Mouse (Mus musculus) G1E (cell line): Measurements from ENCODE around the gene Cdk12. TPM values are rescaled to one million over a fixed set of nuclear protein-coding genes. Genes with fewer than 3 reads are reported as not detected.
"Not testable (repeated sequence)": the region's sequence is repeated elsewhere in the genome, so short reads cannot be mapped to it uniquely, and the experiment has no call there.

Experiments used
- ATAC-seq: 2 replicates; pipeline ENCODE4 v1.8.0; 2016; ENCODE audit warnings: mild to moderate bottlenecking; ENCODE audit not compliant: insufficient number of reproducible peaks, poor library complexity, low FRiP score, severe bottlenecking; ENCODE audit errors: extremely low read depth
- DNase-seq: peaks from one replicate; pipeline ENCODE4 v3.0.0; 2012; ENCODE audit warnings: low spot score
- H3K27me3 ChIP-seq: 2 replicates; pipeline ENCODE4 v1.6.1; 2012; ENCODE audit warnings: mild to moderate bottlenecking, low read length, inconsistent platforms; ENCODE audit not compliant: insufficient read depth
- H3K36me3 ChIP-seq: replicated peaks from 2 replicates; pipeline ENCODE3; 2012; ENCODE audit warnings: mild to moderate bottlenecking, inconsistent platforms
- H3K4me1 ChIP-seq: 2 replicates; pipeline ENCODE4 v1.6.1; 2012; ENCODE audit warnings: low read depth, low read length, inconsistent platforms, mixed read lengths; ENCODE audit not compliant: insufficient read depth
- H3K4me3 ChIP-seq: 2 replicates; pipeline ENCODE4 v1.5.1; 2012; ENCODE audit warnings: low read depth, mild to moderate bottlenecking, inconsistent platforms, low read length, moderate library complexity, mixed read lengths
- H3K9me3 ChIP-seq: replicated peaks from 2 replicates; pipeline ENCODE4 v1.6.1; 2012; ENCODE audit warnings: inconsistent platforms
- CTCF ChIP-seq: IDR thresholded peaks from 2 replicates; pipeline ENCODE4 v1.5.1; 2012; ENCODE audit warnings: low read depth, low read length, inconsistent platforms, mixed read lengths
- GATA1 ChIP-seq: IDR thresholded peaks from 2 replicates; pipeline ENCODE4 v1.6.1; 2012; ENCODE audit warnings: borderline replicate concordance, low read length, inconsistent platforms, mixed read lengths
- GATA2 ChIP-seq: IDR thresholded peaks from 2 replicates; pipeline ENCODE4 v1.6.1; 2012; ENCODE audit warnings: low read depth, low read length, inconsistent platforms, borderline replicate concordance
- POLR2AphosphoS5 ChIP-seq: IDR thresholded peaks from 2 replicates; pipeline ENCODE4 v1.6.1; 2012; ENCODE audit warnings: low read depth, low read length, inconsistent platforms; ENCODE audit not compliant: insufficient replicate concordance
- TAL1 ChIP-seq: conservative IDR thresholded peaks from 2 replicates; pipeline ENCODE4 v1.6.1; 2012; ENCODE audit warnings: low read depth, low read length, inconsistent platforms, mixed read lengths
- polyA plus RNA-seq: library from polyadenylated mRNA; stranded (reverse); fragments of >175 nt; gene quantifications from 2 replicates; pipeline ENCODE4 v1.2.3, GENCODE M21; 2012
- total RNA-seq, 2 experiments: library from RNA; stranded (forward) in 1 of 2; stranded (reverse) in 1 of 2; fragments of 200-1000 nt in 1 of 2; fragments of >200 nt in 1 of 2; fragmentation: Nextera tagmentation in 1 of 2; gene quantifications; 2 replicates each; pipeline ENCODE4 v1.2.3; 2014 to 2017

Gene Cdk12
- total RNA-seq (2014; fragmentation: Nextera tagmentation) (84.8 and 93.7 TPM in 2 replicates), total RNA-seq (2017) (45.5 and 54.0 TPM in 2 replicates), polyA plus RNA-seq (17.4 and 20.4 TPM in 2 replicates)

DNA sequence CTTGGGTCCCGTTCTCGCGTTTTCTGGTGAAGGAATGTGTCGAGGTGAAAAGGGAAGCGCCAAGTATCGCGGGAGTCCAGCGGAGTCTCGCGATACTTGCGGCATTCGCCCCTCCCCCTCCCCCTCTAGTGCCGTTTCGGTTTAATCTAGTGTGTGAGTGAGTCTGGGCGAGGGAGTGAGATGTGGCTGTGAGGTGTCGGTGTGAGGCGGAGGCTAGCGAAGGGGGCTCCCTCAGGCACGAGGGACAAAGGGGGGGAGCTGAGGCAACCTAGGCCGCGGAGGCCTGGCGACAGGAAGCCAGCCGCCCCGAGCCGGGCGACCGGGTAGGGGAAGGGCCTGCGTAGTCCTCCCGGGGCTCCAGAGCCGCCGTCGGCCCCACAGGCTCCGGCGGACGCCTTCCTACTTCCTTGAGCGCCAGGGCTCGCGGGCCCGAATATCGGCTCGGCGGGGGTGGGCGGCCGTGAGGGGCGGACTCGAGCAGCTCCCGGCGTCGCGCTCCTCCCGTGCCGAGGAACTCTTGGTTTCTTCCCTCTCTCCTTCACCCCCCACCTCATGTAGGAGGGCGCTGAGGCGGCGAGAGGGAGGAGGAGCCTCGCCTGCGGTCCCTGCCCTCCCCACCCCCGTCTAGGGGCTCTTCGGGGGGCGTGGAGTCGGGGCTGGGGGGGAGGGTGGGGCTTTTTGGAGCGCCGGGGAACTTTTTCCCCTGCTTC is at the start of gene Cdk12:
TSS of gene Cdk12 (plus strand) at position 419 of the 710 bp plus-strand sequence.
- DNase-seq: peak; percentile 94

DNA sequence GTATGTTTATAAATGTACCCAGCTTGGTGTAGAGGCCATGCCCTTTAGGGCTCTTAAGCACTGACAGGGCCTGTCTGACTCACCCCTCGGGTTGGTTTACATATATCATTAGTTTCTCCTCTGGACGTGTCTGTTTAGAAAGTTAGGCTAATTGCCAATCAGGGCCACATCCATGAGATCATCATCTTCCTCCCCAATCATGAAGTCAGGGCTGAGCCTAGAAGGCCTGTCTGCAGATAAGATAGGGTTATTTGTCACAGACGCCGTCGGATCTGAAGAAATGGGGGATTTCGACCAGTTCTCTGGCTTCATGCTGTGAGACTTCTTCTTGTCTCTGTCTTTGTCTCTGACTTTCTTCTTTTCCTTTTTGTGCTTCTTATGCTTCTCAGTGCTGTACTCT is 47.8 kb upstream of the Cdk12 start:
- Histone ChIP-seq H3K4me3 (no peak overlapping the region), H3K27me3 (no peaks in the 10 kb centered on the region), H3K4me1 (peaks cover 4% of the 10 kb centered on the region; the same call in 1 of the 2 replicates), H3K36me3 (peaks cover 67% of the 10 kb centered on the region), H3K9me3 (no peaks in the 10 kb centered on the region)
- ATAC-seq (no peak), DNase-seq (no peak)
- no peak for TF ChIP-seq POLR2AphosphoS5
- no peak for TF ChIP-seq GATA2
- no peak for TF ChIP-seq CTCF
- TF ChIP-seq GATA1: no peak
- TF ChIP-seq TAL1: no peak

More for the DNA sequence above, at the start of gene Cdk12:
- no peaks in the 10 kb centered on the region for H3K9me3 ChIP-seq
- peak within 1 kb of the TSS; percentile 89 for H3K4me3 ChIP-seq
- TF ChIP-seq CTCF: no peak
- TF ChIP-seq GATA2: no peak
- TF ChIP-seq POLR2AphosphoS5: no peak
- no peak for TF ChIP-seq TAL1
- no peak for TF ChIP-seq GATA1
- H3K4me1 ChIP-seq: peaks cover 22% of the 10 kb centered on the region
- H3K36me3 ChIP-seq: peaks cover 14% of the 10 kb centered on the region
- H3K27me3 ChIP-seq: no peaks in the 10 kb centered on the region
- ATAC-seq: peak; percentile 82; the same call in 1 of the 2 replicates

DNA sequence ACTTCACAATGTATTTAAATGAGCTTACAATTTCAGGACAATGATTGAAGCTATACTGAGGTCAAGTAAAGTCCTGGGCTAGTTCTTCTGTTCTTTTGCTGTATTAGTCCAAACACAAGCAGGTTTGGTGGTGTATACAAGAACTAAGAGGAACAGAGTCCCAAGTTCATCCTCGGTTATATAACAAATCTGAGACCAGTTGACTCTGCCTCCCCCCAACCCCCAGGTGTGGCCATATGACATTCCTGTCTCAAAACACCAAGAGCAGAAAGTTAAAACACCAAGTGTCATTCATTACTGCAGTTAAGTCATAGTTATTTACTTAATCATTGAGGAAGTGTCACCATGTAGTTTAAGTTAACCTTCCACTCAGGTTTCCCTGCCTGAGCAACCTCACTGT is 34.5 kb upstream of the Cdk12 start:
- Histone ChIP-seq H3K4me1 (no peaks in the 10 kb centered on the region), H3K36me3 (peaks cover 89% of the 10 kb centered on the region), H3K27me3 (no peaks in the 10 kb centered on the region), H3K9me3 (no peaks in the 10 kb centered on the region), H3K4me3 (no peak overlapping the region)
- DNase-seq (no peak), ATAC-seq (no peak)
- no peak for TF ChIP-seq GATA1
- TF ChIP-seq GATA2: no peak
- TF ChIP-seq CTCF: no peak
- TF ChIP-seq POLR2AphosphoS5: no peak
- TF ChIP-seq TAL1: no peak

DNA sequence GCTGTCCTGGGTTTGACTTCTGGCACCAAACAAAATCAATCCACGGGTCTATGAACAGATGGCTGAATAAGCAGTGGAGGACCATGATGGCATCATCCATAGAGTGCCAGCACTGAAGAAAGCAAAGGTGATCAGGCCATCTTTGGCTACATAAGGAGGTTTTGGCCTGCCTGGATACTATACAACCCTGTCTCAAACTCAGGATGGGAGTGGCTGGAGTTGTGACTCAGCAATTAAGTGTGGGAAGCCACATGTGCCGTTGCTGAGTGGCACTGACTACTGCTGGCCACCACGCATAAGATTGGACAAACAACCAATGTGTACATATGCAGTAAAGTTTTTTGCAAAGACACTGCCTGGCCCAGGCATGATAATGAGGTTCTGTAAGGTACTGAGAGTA is 20.7 kb upstream of the Cdk12 start:
- H3K9me3 ChIP-seq, H3K4me1 ChIP-seq, ATAC-seq, H3K4me3 ChIP-seq, DNase-seq, H3K27me3 ChIP-seq: not testable (repeated sequence)
- H3K36me3 ChIP-seq: peaks cover 91% of the 10 kb centered on the region

DNA sequence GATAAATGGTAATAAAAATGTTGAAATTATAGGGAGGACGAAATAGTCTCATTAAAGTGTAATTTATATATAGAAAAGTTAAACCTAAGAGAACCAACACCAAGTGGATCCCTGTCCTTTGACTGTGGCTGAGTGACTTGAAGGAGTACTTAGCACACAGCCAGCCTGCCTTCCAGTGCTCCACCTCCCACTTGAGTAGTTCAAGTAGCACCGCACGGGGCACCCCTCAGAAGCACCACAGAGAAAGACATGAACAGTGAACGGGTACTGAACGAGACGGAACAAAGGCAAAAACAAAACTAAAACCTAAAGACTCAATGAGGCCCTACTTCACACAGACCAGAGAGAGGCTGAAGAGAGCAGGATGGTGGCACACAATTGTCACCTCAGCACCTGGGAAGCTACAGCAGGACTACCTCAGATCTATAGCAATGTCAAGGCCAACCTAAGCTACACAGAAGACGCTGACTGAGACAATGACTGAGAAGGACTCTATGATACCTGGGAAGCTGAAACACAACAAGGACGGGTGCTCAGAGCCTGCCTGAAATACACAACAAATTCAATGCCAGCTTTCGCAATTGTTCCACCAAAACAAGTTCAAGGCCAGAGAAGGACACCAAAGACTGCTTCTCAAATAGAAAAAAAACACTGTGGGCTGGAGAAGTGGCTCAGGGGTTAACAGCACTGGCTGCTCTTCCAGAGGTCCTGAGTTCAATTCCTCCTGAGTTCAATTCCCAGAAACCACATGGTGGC is 15.0 kb upstream of the Cdk12 start:
- no peaks in the 10 kb centered on the region for H3K27me3 ChIP-seq
- peaks cover 31% of the 10 kb centered on the region for H3K4me1 ChIP-seq
- no peak for TF ChIP-seq TAL1
- TF ChIP-seq GATA2: no peak
- TF ChIP-seq POLR2AphosphoS5: no peak
- TF ChIP-seq GATA1: no peak
- TF ChIP-seq CTCF: no peak
- H3K9me3 ChIP-seq: no peaks in the 10 kb centered on the region
- ATAC-seq: no peak
- H3K36me3 ChIP-seq: peaks cover 81% of the 10 kb centered on the region
- DNase-seq: no peak
- no peak overlapping the region for H3K4me3 ChIP-seq

DNA sequence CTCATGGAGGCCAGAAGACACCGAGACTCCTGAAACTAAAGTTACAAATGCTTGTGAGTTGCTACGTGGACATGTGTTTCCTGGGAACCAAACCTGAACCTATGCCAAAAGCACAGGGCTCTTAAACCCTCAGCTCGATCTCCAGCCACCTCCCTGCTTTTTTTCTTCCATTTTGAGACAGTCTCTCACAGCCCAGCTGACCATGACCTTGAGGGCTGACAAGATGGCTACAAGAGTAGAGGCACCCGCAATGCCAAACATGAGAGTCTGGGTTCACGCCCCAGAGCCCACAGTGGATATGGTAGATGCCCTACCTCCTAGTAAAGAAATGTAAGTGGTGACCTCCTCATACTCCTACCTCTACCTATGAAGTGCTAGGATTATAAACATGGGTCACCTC is 12.0 kb upstream of the Cdk12 start:
- Histone ChIP-seq H3K9me3 (no peaks in the 10 kb centered on the region), H3K27me3 (no peaks in the 10 kb centered on the region), H3K36me3 (peaks cover 53% of the 10 kb centered on the region), H3K4me3 (no peak overlapping the region), H3K4me1 (peaks cover 34% of the 10 kb centered on the region)
- DNase-seq (no peak), ATAC-seq (no peak)
- no peak for TF ChIP-seq CTCF
- TF ChIP-seq TAL1: no peak
- no peak for TF ChIP-seq GATA2
- TF ChIP-seq POLR2AphosphoS5: no peak
- no peak for TF ChIP-seq GATA1
